Mouse (Mus musculus): ENCODE results near the gene Kif3c. TPM values are rescaled to one million over a fixed set of nuclear protein-coding genes. Genes with fewer than 3 reads are reported as not detected.

Gene Kif3c
- total and polyA plus RNA-seq, 3 experiments, result 3.5 to 5.9 (median 5.5) TPM

DNA sequence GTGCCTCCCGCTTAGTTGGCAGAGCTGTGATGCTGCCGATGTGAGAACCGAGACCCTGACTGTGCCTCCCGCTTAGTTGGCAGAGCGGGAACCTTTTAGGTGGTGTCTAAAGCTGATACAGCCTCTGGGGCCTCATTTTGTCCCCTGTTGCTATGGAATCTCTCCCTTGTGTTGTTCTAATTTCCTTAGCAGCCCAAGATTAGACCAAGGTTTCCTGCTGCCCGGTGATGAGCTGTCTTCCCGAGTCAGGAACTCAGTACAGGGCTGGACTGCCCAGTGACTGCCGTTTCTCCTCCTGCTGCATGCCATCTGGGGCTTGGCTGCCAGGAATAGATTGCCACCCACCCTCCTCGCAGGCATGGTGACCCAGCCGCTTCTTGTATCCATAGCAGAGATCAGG is 21.0 kb downstream of the Kif3c start:
- in situ Hi-C loops (cut with MboI; ENCODE audit: low pct_ligation_motif_present, low pct_unique_long_range_greater_than_20kb, low sequenced_read_pairs), result no loop called here
- H3K27me3 ChIP-seq (replicated peaks), result no peaks in the 10 kb centered on the region
- no peak for DNase-seq (ENCODE audit: extremely low read depth)
- H3K27ac ChIP-seq (ENCODE audit: insufficient read depth, low read depth), result no peak overlapping the region
- dilution Hi-C loops (cut with MboI; ENCODE audit: extremely low pct_ligation_motif_present, extremely low pct_unique_long_range_greater_than_20kb, low sequenced_read_pairs), result no loop called here
- no peak overlapping the region for H3K4me3 ChIP-seq (replicated peaks in 1 of 3; ENCODE audit: low read depth in 2 of 3, low read length in 2 of 3, poor library complexity in 1 of 3)
- TF ChIP-seq MAX (IDR thresholded peaks at IDR 0.05; ENCODE audit: low read length) (no peak), ZKSCAN1 (IDR thresholded peaks at IDR 0.05; ENCODE audit: borderline replicate concordance, low read depth, low read length) (no peak), TCF12 (IDR thresholded peaks at IDR 0.05; ENCODE audit: low read depth, low read length) (no peak)
- H3K9ac ChIP-seq (ENCODE audit: insufficient read depth, low read depth), result no peak overlapping the region
- H3K4me2 ChIP-seq (ENCODE audit: insufficient read depth, low read depth, poor library complexity, severe bottlenecking), result no peak overlapping the region
- H3K4me1 ChIP-seq (ENCODE audit: control insufficient read depth in 1 of 2, insufficient read depth in 2 of 2), result peaks cover 9 to 24% of the 10 kb centered on the region in 2 experiments; a peak in 3 of 4 replicates
- H3K36me3 ChIP-seq (replicated peaks in 1 of 2; ENCODE audit: control insufficient read depth in 1 of 2, insufficient read depth in 1 of 2, low read length in 1 of 2), result peaks cover 0 to 34% of the 10 kb centered on the region in 2 experiments
- no peaks in the 10 kb centered on the region for H3K79me2 ChIP-seq (replicated peaks; ENCODE audit: control insufficient read depth, extremely low read depth, insufficient read depth, poor library complexity, severe bottlenecking)
- no peaks in the 10 kb centered on the region for H3K9me3 ChIP-seq (replicated peaks; ENCODE audit: low read length)

DNA sequence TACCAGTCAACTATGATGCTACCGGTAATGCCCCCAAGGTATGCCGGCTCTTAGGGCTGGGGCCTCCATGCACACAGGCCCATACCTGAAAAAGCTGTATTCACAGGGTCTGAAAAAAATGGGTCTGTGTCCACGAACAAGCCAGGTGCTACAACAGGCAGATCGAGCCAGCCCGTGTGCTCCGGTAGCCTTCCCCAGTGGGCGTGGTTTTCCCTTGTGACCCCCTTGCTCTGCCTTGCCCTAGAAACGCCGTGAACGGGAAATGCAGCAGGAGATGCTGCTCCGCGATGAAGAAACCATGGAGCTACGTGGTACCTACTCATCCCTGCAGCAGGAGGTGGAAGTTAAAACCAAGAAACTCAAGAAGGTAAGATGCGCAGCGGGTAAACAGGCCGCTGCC is 23.0 kb downstream of the Kif3c start:
- no peak for DNase-seq (ENCODE audit: extremely low read depth)
- Histone ChIP-seq H3K27me3 (replicated peaks) (no peaks in the 10 kb centered on the region), H3K79me2 (replicated peaks; ENCODE audit: control insufficient read depth, extremely low read depth, insufficient read depth, poor library complexity, severe bottlenecking) (no peaks in the 10 kb centered on the region), H3K9ac (ENCODE audit: insufficient read depth, low read depth) (no peak overlapping the region), H3K4me2 (ENCODE audit: insufficient read depth, low read depth, poor library complexity, severe bottlenecking) (no peak overlapping the region), H3K27ac (ENCODE audit: insufficient read depth, low read depth) (no peak overlapping the region), H3K4me1 (ENCODE audit: control insufficient read depth in 1 of 2, insufficient read depth in 2 of 2) (peaks cover 9 to 24% of the 10 kb centered on the region in 2 experiments; a peak in 3 of 4 replicates), H3K36me3 (replicated peaks in 1 of 2; ENCODE audit: control insufficient read depth in 1 of 2, insufficient read depth in 1 of 2, low read length in 1 of 2) (peaks cover 0 to 32% of the 10 kb centered on the region in 2 experiments), H3K9me3 (replicated peaks; ENCODE audit: low read length) (no peaks in the 10 kb centered on the region), H3K4me3 (replicated peaks in 1 of 3; ENCODE audit: low read depth in 2 of 3, low read length in 2 of 3, poor library complexity in 1 of 3) (no peak overlapping the region)
- TF ChIP-seq SMC3 (IDR thresholded peaks at IDR 0.05; ENCODE audit: low read depth, low read length) (no peak), ZKSCAN1 (IDR thresholded peaks at IDR 0.05; ENCODE audit: borderline replicate concordance, low read depth, low read length) (no peak), CTCF (conservative IDR thresholded peaks at IDR 0.05 in 1 of 2, IDR thresholded peaks at IDR 0.05 in 1 of 2; ENCODE audit: low read depth in 2 of 2, low read length in 2 of 2) (no peak), TBP (conservative IDR thresholded peaks at IDR 0.05; ENCODE audit: low read depth, low read length) (no peak), POLR2A (IDR thresholded peaks at IDR 0.05; ENCODE audit: low read depth, low read length) (no peak), RCOR1 (conservative IDR thresholded peaks at IDR 0.05; ENCODE audit: low read depth, low read length) (no peak), NRF1 (IDR thresholded peaks at IDR 0.05; ENCODE audit: low read depth, low read length) (no peak), MYC (IDR thresholded peaks at IDR 0.05; ENCODE audit: low read depth, low read length) (no peak), SIN3A (IDR thresholded peaks at IDR 0.05; ENCODE audit: low read length) (no peak)
- in situ Hi-C loops (cut with MboI; ENCODE audit: low pct_ligation_motif_present, low pct_unique_long_range_greater_than_20kb, low sequenced_read_pairs), result no loop called here
- dilution Hi-C loops (cut with MboI; ENCODE audit: extremely low pct_ligation_motif_present, extremely low pct_unique_long_range_greater_than_20kb, low sequenced_read_pairs), result no loop called here

DNA sequence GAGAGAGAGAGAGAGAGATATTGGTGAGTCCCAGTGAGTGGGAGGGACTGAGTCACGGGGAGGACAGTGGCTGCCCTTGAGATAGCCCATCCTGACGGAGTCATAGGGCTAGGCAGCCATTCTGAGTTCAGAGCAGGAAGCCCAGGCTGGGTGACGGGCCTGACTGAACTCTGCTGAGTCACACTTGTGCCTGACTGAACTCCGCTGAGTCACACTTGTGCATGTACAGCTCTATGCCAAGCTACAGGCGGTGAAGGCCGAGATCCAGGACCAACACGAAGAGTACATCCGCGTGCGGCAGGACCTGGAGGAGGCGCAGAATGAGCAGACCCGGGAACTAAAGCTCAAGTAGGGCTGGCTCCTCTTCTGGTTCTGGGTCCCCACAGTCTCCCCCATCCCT is 24.5 kb downstream of the Kif3c start:
- TF ChIP-seq UBTF (IDR thresholded peaks at IDR 0.05; ENCODE audit: low read depth, low read length) (no peak), MAFK (IDR thresholded peaks at IDR 0.05; ENCODE audit: insufficient replicate concordance, low read length) (0 out of 2 replicates have a peak, but pooled peaks have one; percentile 44), BHLHE40 (IDR thresholded peaks at IDR 0.05; ENCODE audit: low read depth, low read length) (0 out of 2 replicates have a peak, but pooled peaks have one; percentile 13)
- H3K27ac ChIP-seq (ENCODE audit: insufficient read depth, low read depth), result no peak overlapping the region
- no peak overlapping the region for H3K4me2 ChIP-seq (ENCODE audit: insufficient read depth, low read depth, poor library complexity, severe bottlenecking)
- H3K9me3 ChIP-seq (replicated peaks; ENCODE audit: low read length), result no peaks in the 10 kb centered on the region
- peak; percentile 43 for DNase-seq (ENCODE audit: extremely low read depth)
- dilution Hi-C loops (cut with MboI; ENCODE audit: extremely low pct_ligation_motif_present, extremely low pct_unique_long_range_greater_than_20kb, low sequenced_read_pairs) (no loop called here), in situ Hi-C loops (cut with MboI; ENCODE audit: low pct_ligation_motif_present, low pct_unique_long_range_greater_than_20kb, low sequenced_read_pairs) (no loop called here)
- no peaks in the 10 kb centered on the region for H3K79me2 ChIP-seq (replicated peaks; ENCODE audit: control insufficient read depth, extremely low read depth, insufficient read depth, poor library complexity, severe bottlenecking)
- H3K4me3 ChIP-seq (replicated peaks in 1 of 3; ENCODE audit: low read depth in 2 of 3, low read length in 2 of 3, poor library complexity in 1 of 3), result no peak overlapping the region
- peaks cover 0 to 32% of the 10 kb centered on the region in 2 experiments for H3K36me3 ChIP-seq (replicated peaks in 1 of 2; ENCODE audit: control insufficient read depth in 1 of 2, insufficient read depth in 1 of 2, low read length in 1 of 2)
- H3K27me3 ChIP-seq (replicated peaks), result no peaks in the 10 kb centered on the region
- H3K9ac ChIP-seq (ENCODE audit: insufficient read depth, low read depth), result no peak overlapping the region
- peaks cover 9 to 24% of the 10 kb centered on the region in 2 experiments; a peak in 3 of 4 replicates for H3K4me1 ChIP-seq (ENCODE audit: control insufficient read depth in 1 of 2, insufficient read depth in 2 of 2)

Measured in CH12.LX (cell line).